Mouse (Mus musculus) Patski (cell line): Measurements from ENCODE around the gene Sco1. TPM values are rescaled to one million over a fixed set of nuclear protein-coding genes. Genes with fewer than 3 reads are reported as not detected.

ENCODE experiments used
- ATAC-seq: fragments of 100-300 bp; one replicate; pipeline ENCODE4 v1.8.0; 2021
- CTCF ChIA-PET: fragments of 350-600 bp; sonication (Branson Sonifier 250); formaldehyde crosslinking; loops from one replicate; lab custom pipeline; 2022; ENCODE audit warnings: inconsistent platforms; lab: Charles Lee
- POLR2A ChIA-PET: fragments of 350-600 bp; sonication (Branson Sonifier 250); formaldehyde crosslinking; loops from one replicate; lab custom pipeline; 2022; ENCODE audit warnings: antibody characterized with exemption, inconsistent platforms; lab: Charles Lee
- DNase-seq: peaks from one replicate; pipeline ENCODE4 v3.0.0-alpha.2; 2011; ENCODE audit warnings: low read depth, low spot score
- H3K27me3 ChIP-seq: fragments of 371-371 bp; one replicate; pipeline ENCODE4 v1.5.1; 2021
- CTCF ChIP-seq: fragments of 100-300 bp; IDR thresholded peaks from one replicate; pipeline ENCODE4 v1.5.1; 2021
- in situ Hi-C: fragments of 300-500 bp; cut with MboI; formaldehyde crosslinking; loops from 3 replicates; pipeline ENCODE4 v1.11.1; 2018; ENCODE audit warnings: low pct_unique_long_range_greater_than_20kb, mixed read lengths
- polyA plus RNA-seq: library from polyadenylated mRNA; unstranded; gene quantifications from one replicate; pipeline ENCODE4 v1.2.3, GENCODE M21; 2021

Sco1 gene
- polyA plus RNA-seq, 1 experiment from 2014 or later: 16.2 TPM

DNA sequence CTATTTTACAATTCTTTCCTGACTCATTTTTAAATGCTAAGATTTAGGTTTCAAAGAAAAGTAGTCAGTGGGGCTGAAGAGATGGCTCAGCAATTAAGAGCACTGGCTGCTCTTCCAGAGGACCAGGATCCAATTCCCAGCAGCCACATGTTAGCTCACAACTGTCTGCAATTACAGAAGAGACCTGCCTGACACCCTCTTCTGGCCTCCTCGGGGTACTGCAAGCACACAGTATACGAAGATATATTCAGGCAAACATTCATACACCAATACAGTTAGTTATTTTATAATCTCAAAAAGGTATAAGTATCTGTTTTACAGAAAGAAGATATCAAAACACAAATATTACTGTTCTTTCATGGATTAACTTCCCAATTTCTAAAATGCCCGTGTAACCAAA is 12.7 kb upstream of the Sco1 start:
- ChIA-PET CTCF (interaction anchor here (1.5 to 2.5 kb wide), 3 partner anchors 9 to 46 kb away, joined by 5 to 8 read pairs (median 6); no protein-coding TSS in a partner anchor), POLR2A (no interaction called here)
- ATAC-seq (no peak), DNase-seq (no peak)
- no peaks in the 10 kb centered on the region for H3K27me3 ChIP-seq
- in situ Hi-C loops: no loop called here
- peak; percentile 49 for TF ChIP-seq CTCF

DNA sequence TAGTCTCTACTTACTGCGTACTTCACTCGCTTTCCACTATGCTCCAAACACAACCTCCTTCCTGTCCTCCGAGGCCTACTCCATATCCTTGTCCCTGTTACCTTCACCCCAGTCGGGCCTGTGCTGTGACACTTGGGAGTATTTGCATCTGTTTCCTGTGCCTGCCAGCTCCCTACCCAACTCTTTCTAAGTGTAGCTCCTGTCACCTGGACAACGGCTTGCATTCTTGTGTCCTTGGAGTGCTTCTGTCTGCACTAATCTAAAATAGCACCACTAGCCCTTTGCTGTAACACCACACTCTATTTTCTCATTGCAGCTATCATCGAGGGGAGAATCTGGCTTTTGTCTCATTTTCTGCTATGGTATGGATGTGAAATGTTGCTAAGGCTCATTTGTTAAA is 12.0 kb upstream of the Sco1 start:
- ChIA-PET POLR2A (no interaction called here), CTCF (interaction anchor here (1.5 to 2.6 kb wide), 4 partner anchors 10 to 45 kb away, joined by 5 to 11 read pairs (median 7); no protein-coding TSS in a partner anchor)
- DNase-seq (no peak), ATAC-seq (no peak)
- TF ChIP-seq CTCF: no peak
- no peaks in the 10 kb centered on the region for H3K27me3 ChIP-seq
- in situ Hi-C loops: no loop called here

GRCm38 (mm10) chr11:67043007-67043406 is 9.5 kb upstream of the Sco1 start:
- no peak for DNase-seq
- in situ Hi-C loops: no loop called here
- no peak for TF ChIP-seq CTCF
- ATAC-seq: no peak
- ChIA-PET POLR2A (no interaction called here), CTCF (interaction anchor here (1.1 to 2.6 kb wide), 4 partner anchors 9 to 20 kb away, joined by 3 to 11 read pairs (median 5); no protein-coding TSS in a partner anchor)
- no peaks in the 10 kb centered on the region for H3K27me3 ChIP-seq

GRCm38 (mm10) chr11:67044959-67045358 is 7.5 kb upstream of the Sco1 start:
- ATAC-seq: no peak
- no peak for TF ChIP-seq CTCF
- H3K27me3 ChIP-seq: no peaks in the 10 kb centered on the region
- in situ Hi-C loops: no loop called here
- ChIA-PET POLR2A (no interaction called here), CTCF (interaction anchor here (0.7 kb wide), 1 partner anchor 23 kb away, joined by 3 read pairs; no protein-coding TSS in a partner anchor)
- no peak for DNase-seq

DNA sequence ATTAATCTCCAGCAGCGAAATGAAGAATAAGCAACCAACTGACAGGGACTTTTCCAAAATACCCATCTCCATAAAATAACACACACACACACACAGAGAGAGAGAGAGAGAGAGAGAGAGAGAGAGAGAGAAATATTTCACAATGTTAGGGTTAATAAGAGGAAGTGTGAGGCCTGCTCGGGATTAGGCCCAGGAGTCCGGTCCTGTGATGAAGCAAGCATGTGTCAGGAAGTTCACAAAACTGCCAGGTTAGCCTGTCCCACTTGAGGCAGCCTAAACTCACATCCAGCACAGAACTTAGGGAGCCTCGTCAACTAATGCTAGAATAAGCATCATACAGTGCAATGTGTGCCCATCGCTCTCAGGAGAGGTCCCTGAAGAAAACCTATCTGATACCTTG is 5.3 kb upstream of the Sco1 start:
- H3K27me3 ChIP-seq: no peaks in the 10 kb centered on the region
- no peak for DNase-seq
- CTCF ChIA-PET: interaction anchor here (1.1 kb wide), 1 partner anchor 21 kb away, joined by 3 read pairs; no protein-coding TSS in a partner anchor
- no peak for TF ChIP-seq CTCF
- in situ Hi-C loops: no loop called here
- POLR2A ChIA-PET: interaction anchor here (0.7 kb wide), 1 partner anchor 1145 kb away, joined by 4 read pairs; no protein-coding TSS in a partner anchor
- no peak for ATAC-seq

- ChIA-PET CTCF (interaction anchor here (1.1 to 2.0 kb wide), 4 partner anchors 9 to 36 kb away, joined by 3 to 5 read pairs (median 3); no protein-coding TSS in a partner anchor), POLR2A (interaction anchor here (0.6 to 1.1 kb wide), 2 partner anchors 10 to 797 kb away, joined by 3 to 4 read pairs; no protein-coding TSS in a partner anchor)
- in situ Hi-C loops: no loop called here
- no peak for TF ChIP-seq CTCF
- DNase-seq (no peak), ATAC-seq (no peak)
- no peaks in the 10 kb centered on the region for H3K27me3 ChIP-seq
These were observed 4.0 kb upstream of the Sco1 start for GRCm38 (mm10) chr11:67048496-67048895.

DNA sequence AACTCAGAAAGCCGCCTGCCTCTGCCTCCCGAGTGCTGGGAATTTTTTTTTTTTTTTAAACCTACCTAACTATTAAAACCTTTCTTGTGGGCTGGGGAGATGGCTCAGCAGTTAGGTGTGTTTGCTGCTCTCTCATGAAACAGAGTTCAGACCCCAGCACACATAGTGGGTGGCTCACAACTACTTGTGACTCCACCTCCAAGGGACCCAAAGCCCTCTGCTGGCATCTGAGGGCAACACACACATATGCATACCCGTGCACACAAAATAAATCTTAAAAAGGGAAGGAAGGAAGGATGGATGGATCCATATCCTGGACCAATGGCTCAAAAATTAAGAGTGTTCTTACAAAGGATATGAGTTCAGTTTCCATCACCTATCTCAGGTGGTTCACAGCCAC is 3.2 kb upstream of the Sco1 start:
- ChIA-PET POLR2A (interaction anchor here (1.1 kb wide), 1 partner anchor 11 kb away, joined by 3 read pairs; no protein-coding TSS in a partner anchor), CTCF (interaction anchor here (1.3 to 2.0 kb wide), 2 partner anchors 12 to 36 kb away, joined by 3 to 5 read pairs; no protein-coding TSS in a partner anchor)
- in situ Hi-C loops: no loop called here
- TF ChIP-seq CTCF: no peak
- ATAC-seq (no peak), DNase-seq (no peak)
- no peaks in the 10 kb centered on the region for H3K27me3 ChIP-seq

GRCm38 (mm10) chr11:67051676-67052320 is 672 bp upstream of the Sco1 start:
- in situ Hi-C loops: no loop called here
- DNase-seq (no peak), ATAC-seq (peak; percentile 38)
- no peak for TF ChIP-seq CTCF
- no peaks in the 10 kb centered on the region for H3K27me3 ChIP-seq
- CTCF ChIA-PET: interaction anchor here (1.0 to 1.9 kb wide), 2 partner anchors 11 to 28 kb away, joined by 4 to 6 read pairs; no protein-coding TSS in a partner anchor
- POLR2A ChIA-PET: interaction anchor here (1.7 kb wide), 2 partner anchors 10 to 14 kb away, joined by 5 read pairs; no protein-coding TSS in a partner anchor

- CTCF ChIA-PET: interaction anchor here (0.8 to 1.3 kb wide), 3 partner anchors 10 to 26 kb away, joined by 3 to 4 read pairs (median 3); no protein-coding TSS in a partner anchor
- no peak for ATAC-seq
- in situ Hi-C loops: no loop called here
These were observed 2.4 kb downstream of the Sco1 start for GRCm38 (mm10) chr11:67054754-67055365.

GRCm38 (mm10) chr11:67061311-67061710 is 8.8 kb downstream of the Sco1 start:
- DNase-seq (no peak), ATAC-seq (no peak)
- in situ Hi-C loops: no loop called here
- H3K27me3 ChIP-seq: no peaks in the 10 kb centered on the region
- TF ChIP-seq CTCF: no peak
- ChIA-PET CTCF (interaction anchor here (1.0 to 1.2 kb wide), 2 partner anchors 12 to 14 kb away, joined by 4 to 5 read pairs; no protein-coding TSS in a partner anchor), POLR2A (no interaction called here)

More at GRCm38 (mm10) chr11:67054754-67055365, 2.4 kb downstream of the Sco1 start:
- POLR2A ChIA-PET: no interaction called here
- no peak for TF ChIP-seq CTCF
- H3K27me3 ChIP-seq: no peaks in the 10 kb centered on the region
- DNase-seq: no peak
